Mouse (Mus musculus) embryonic facial prominence, embryonic 12.5 days (tissue): ENCODE results near the gene Fam217b. TPM values are rescaled to one million over a fixed set of nuclear protein-coding genes. Genes with fewer than 3 reads are reported as not detected.

Experiments
- ATAC-seq: fragments of 200-750 bp; cut with Nextera tagmentation; 2 replicates; pipeline ENCODE4 v1.8.0; 2017; ENCODE audit not compliant: insufficient number of reproducible peaks, insufficient read depth, low FRiP score, low TSS enrichment
- H3K27ac ChIP-seq: fragments of 300-500 bp; sonication (generic); 2 replicates; pipeline ENCODE4 v1.5.1; 2016; ENCODE audit warnings: mild to moderate bottlenecking
- H3K27me3 ChIP-seq: fragments of 300-500 bp; sonication (generic); 2 replicates; pipeline ENCODE4 v1.6.1; 2016; ENCODE audit warnings: mild to moderate bottlenecking, moderate library complexity
- H3K36me3 ChIP-seq: fragments of 300-500 bp; sonication (generic); 2 replicates; pipeline ENCODE4 v1.6.1; 2016; ENCODE audit warnings: mild to moderate bottlenecking
- H3K4me1 ChIP-seq: fragments of 300-500 bp; sonication (generic); 2 replicates; pipeline ENCODE4 v1.6.1; 2016
- H3K4me2 ChIP-seq: fragments of 300-500 bp; sonication (generic); replicated peaks from 2 replicates; pipeline ENCODE4 v1.6.1; 2016; ENCODE audit warnings: mild to moderate bottlenecking, moderate library complexity
- H3K4me3 ChIP-seq: fragments of 300-500 bp; sonication (generic); 2 replicates; pipeline ENCODE4 v1.5.1; 2016; ENCODE audit warnings: mild to moderate bottlenecking
- H3K9ac ChIP-seq: fragments of 300-500 bp; sonication (generic); 2 replicates; pipeline ENCODE4 v1.6.1; 2016; ENCODE audit warnings: mild to moderate bottlenecking, moderate library complexity
- H3K9me3 ChIP-seq: fragments of 300-500 bp; sonication (generic); 2 replicates; pipeline ENCODE4 v1.6.1; 2016; ENCODE audit warnings: mild to moderate bottlenecking, moderate library complexity
- WGBS: fragments of 180-500 bp; shearing (Covaris S2); methylation state at CpG from one replicate; pipeline ENCODE4 v1.1.7; 2016; 5-methylcytosine and 5-hydroxymethylcytosine counted together
- polyA plus RNA-seq: library from polyadenylated mRNA; unstranded; fragments of >200 nt; fragmentation: Nextera tagmentation; extraction: Ambion mirVana; gene quantifications from 2 replicates; pipeline ENCODE4 v1.2.1, GENCODE M21; 2016

The Fam217b gene
- polyA plus RNA-seq, 1 experiment from 2014 or later = 4.7 TPM

GRCm38 (mm10) chr2:178421603-178422002 is 7.3 kb downstream of the Fam217b start:
- Histone ChIP-seq H3K9me3 (no peaks in the 10 kb centered on the region), H3K4me3 (no peak overlapping the region), H3K4me1 (peaks cover 17% of the 10 kb centered on the region), H3K9ac (no peak overlapping the region), H3K36me3 (no peaks in the 10 kb centered on the region; the same call in 1 of the 2 replicates), H3K27me3 (no peaks in the 10 kb centered on the region), H3K27ac (peak overlapping the region; percentile 75), H3K4me2 (no peak overlapping the region; the same call in 1 of the 2 replicates)
- WGBS = 33% methylated on average over 6 of the region's 6 CpGs
- ATAC-seq = no peak

GRCm38 (mm10) chr2:178422186-178422585 is 7.9 kb downstream of the Fam217b start:
- no peaks in the 10 kb centered on the region for H3K27me3 ChIP-seq
- H3K9me3 ChIP-seq = no peaks in the 10 kb centered on the region
- no peaks in the 10 kb centered on the region; the same call in 1 of the 2 replicates for H3K36me3 ChIP-seq
- peak overlapping the region; percentile 71; the same call in 1 of the 2 replicates for H3K27ac ChIP-seq
- H3K4me1 ChIP-seq = peaks cover 17% of the 10 kb centered on the region
- H3K4me3 ChIP-seq = no peak overlapping the region
- no peak overlapping the region for H3K9ac ChIP-seq
- 17% methylated on average over 3 of the region's 3 CpGs for WGBS
- peak; percentile 36; the same call in 1 of the 2 replicates for ATAC-seq
- no peak overlapping the region for H3K4me2 ChIP-seq

- no peak overlapping the region for H3K27ac ChIP-seq
- WGBS = 66% methylated on average over 5 of the region's 5 CpGs
- H3K9ac ChIP-seq = no peak overlapping the region
- H3K36me3 ChIP-seq = no peaks in the 10 kb centered on the region; the same call in 1 of the 2 replicates
- 0 out of 2 replicates have a peak, but pooled peaks cover 4% of the 10 kb centered on the region for H3K27me3 ChIP-seq
- peaks cover 17% of the 10 kb centered on the region for H3K4me1 ChIP-seq
- no peak for ATAC-seq
- no peaks in the 10 kb centered on the region for H3K9me3 ChIP-seq
- no peak overlapping the region for H3K4me3 ChIP-seq
- no peak overlapping the region for H3K4me2 ChIP-seq
Measured at GRCm38 (mm10) chr2:178423223-178423622, 8.9 kb downstream of the Fam217b start.

GRCm38 (mm10) chr2:178426229-178426628 is 11.9 kb downstream of the Fam217b start:
- Histone ChIP-seq H3K9me3 (no peaks in the 10 kb centered on the region), H3K27me3 (0 out of 2 replicates have a peak, but pooled peaks cover 4% of the 10 kb centered on the region), H3K9ac (no peak overlapping the region), H3K27ac (no peak overlapping the region), H3K4me2 (no peak overlapping the region), H3K36me3 (no peaks in the 10 kb centered on the region), H3K4me3 (no peak overlapping the region), H3K4me1 (peaks cover 17% of the 10 kb centered on the region)
- ATAC-seq = no peak
- WGBS = 32% methylated on average over 4 of the region's 4 CpGs

GRCm38 (mm10) chr2:178427181-178427580 is 12.9 kb downstream of the Fam217b start:
- Histone ChIP-seq H3K9me3 (no peaks in the 10 kb centered on the region), H3K9ac (no peak overlapping the region), H3K4me3 (no peak overlapping the region), H3K4me2 (no peak overlapping the region), H3K36me3 (no peaks in the 10 kb centered on the region), H3K27me3 (0 out of 2 replicates have a peak, but pooled peaks cover 4% of the 10 kb centered on the region), H3K4me1 (peaks cover 14% of the 10 kb centered on the region), H3K27ac (no peak overlapping the region)
- 87% methylated on average over 5 of the region's 5 CpGs for WGBS
- ATAC-seq = no peak

GRCm38 (mm10) chr2:178428183-178428582 is 13.9 kb downstream of the Fam217b start:
- H3K36me3 ChIP-seq = no peaks in the 10 kb centered on the region
- ATAC-seq = no peak
- H3K4me2 ChIP-seq = no peak overlapping the region
- H3K4me3 ChIP-seq = no peak overlapping the region
- 0 out of 2 replicates have a peak, but pooled peaks cover 4% of the 10 kb centered on the region for H3K27me3 ChIP-seq
- no peak overlapping the region for H3K27ac ChIP-seq
- H3K9me3 ChIP-seq = no peaks in the 10 kb centered on the region
- no peak overlapping the region for H3K9ac ChIP-seq
- 79% methylated on average over 9 of the region's 9 CpGs for WGBS
- H3K4me1 ChIP-seq = peaks cover 4% of the 10 kb centered on the region

- no peaks in the 10 kb centered on the region for H3K36me3 ChIP-seq
- WGBS = 88% methylated on average over 4 of the region's 4 CpGs
- ATAC-seq = no peak
- no peak overlapping the region for H3K4me2 ChIP-seq
- H3K27ac ChIP-seq = no peak overlapping the region
- peaks cover 5% of the 10 kb centered on the region; the same call in 1 of the 2 replicates for H3K4me1 ChIP-seq
- H3K9me3 ChIP-seq = no peaks in the 10 kb centered on the region
- no peak overlapping the region for H3K4me3 ChIP-seq
- H3K27me3 ChIP-seq = 0 out of 2 replicates have a peak, but pooled peaks cover 4% of the 10 kb centered on the region
- H3K9ac ChIP-seq = no peak overlapping the region
Measured at GRCm38 (mm10) chr2:178428676-178429075, 14.4 kb downstream of the Fam217b start.

GRCm38 (mm10) chr2:178429426-178429825 is 15.1 kb downstream of the Fam217b start:
- 0 out of 2 replicates have a peak, but pooled peaks cover 4% of the 10 kb centered on the region for H3K27me3 ChIP-seq
- 87% methylated on average over 6 of the region's 6 CpGs for WGBS
- H3K9ac ChIP-seq = no peak overlapping the region
- H3K9me3 ChIP-seq = no peaks in the 10 kb centered on the region
- H3K27ac ChIP-seq = no peak overlapping the region
- H3K36me3 ChIP-seq = no peaks in the 10 kb centered on the region
- ATAC-seq = no peak
- H3K4me2 ChIP-seq = no peak overlapping the region
- H3K4me3 ChIP-seq = no peak overlapping the region
- H3K4me1 ChIP-seq = peaks cover 11% of the 10 kb centered on the region; the same call in 1 of the 2 replicates

GRCm38 (mm10) chr2:178430231-178430630 is 15.9 kb downstream of the Fam217b start, which contains the start of gene Cdh26:
Cdh26 (plus strand) TSS chr2:178430531.
- WGBS = 78% methylated on average over 4 of the region's 4 CpGs
- ATAC-seq = no peak

GRCm38 (mm10) chr2:178433495-178433894 is 19.2 kb downstream of the Fam217b start:
- Histone ChIP-seq H3K9me3 (no peaks in the 10 kb centered on the region), H3K27ac (no peak overlapping the region), H3K27me3 (no peaks in the 10 kb centered on the region), H3K36me3 (no peaks in the 10 kb centered on the region), H3K4me1 (peaks cover 21% of the 10 kb centered on the region; the same call in 1 of the 2 replicates), H3K9ac (no peak overlapping the region), H3K4me2 (no peak overlapping the region), H3K4me3 (no peak overlapping the region)
- no peak for ATAC-seq
- 69% methylated on average over 2 of the region's 2 CpGs for WGBS

More at GRCm38 (mm10) chr2:178430231-178430630, 15.9 kb downstream of the Fam217b start, which contains the start of gene Cdh26:
- no peaks in the 10 kb centered on the region for H3K36me3 ChIP-seq
- no peak within 1 kb of the TSS for H3K4me3 ChIP-seq
- no peak within 1 kb of the TSS for H3K27ac ChIP-seq
- no peak within 1 kb of the TSS for H3K9ac ChIP-seq
- H3K4me2 ChIP-seq = no peak within 1 kb of the TSS
- H3K27me3 ChIP-seq = 0 out of 2 replicates have a peak, but pooled peaks cover 4% of the 10 kb centered on the region
- no peaks in the 10 kb centered on the region for H3K9me3 ChIP-seq
- H3K4me1 ChIP-seq = peaks cover 16% of the 10 kb centered on the region; the same call in 1 of the 2 replicates

- no peak for ATAC-seq
- Histone ChIP-seq H3K9me3 (no peaks in the 10 kb centered on the region), H3K4me2 (no peak overlapping the region), H3K27ac (no peak overlapping the region), H3K36me3 (no peaks in the 10 kb centered on the region), H3K4me1 (peaks cover 21% of the 10 kb centered on the region; the same call in 1 of the 2 replicates), H3K4me3 (no peak overlapping the region), H3K9ac (no peak overlapping the region), H3K27me3 (no peaks in the 10 kb centered on the region)
- 60% methylated on average over 2 of the region's 2 CpGs for WGBS
Measured at GRCm38 (mm10) chr2:178433903-178434302, 19.6 kb downstream of the Fam217b start.

GRCm38 (mm10) chr2:178437311-178437710 is 23.0 kb downstream of the Fam217b start:
- no peaks in the 10 kb centered on the region for H3K9me3 ChIP-seq
- H3K4me3 ChIP-seq = no peak overlapping the region
- no peak overlapping the region for H3K27ac ChIP-seq
- 52% methylated on average over 9 of the region's 9 CpGs for WGBS
- H3K4me2 ChIP-seq = no peak overlapping the region
- ATAC-seq = no peak
- no peaks in the 10 kb centered on the region for H3K27me3 ChIP-seq
- H3K9ac ChIP-seq = no peak overlapping the region
- peaks cover 18% of the 10 kb centered on the region; the same call in 1 of the 2 replicates for H3K4me1 ChIP-seq
- no peaks in the 10 kb centered on the region for H3K36me3 ChIP-seq
